Mouse (Mus musculus) CH12.LX (cell line): Measurements from ENCODE around the gene Dnph1. TPM values are rescaled to one million over a fixed set of nuclear protein-coding genes. Genes with fewer than 3 reads are reported as not detected.

Experiments used
- DNase-seq: peaks from one replicate; pipeline ENCODE4 v3.0.0-alpha.2; 2013; ENCODE audit errors: extremely low read depth
- H3K27ac ChIP-seq: 2 replicates; pipeline ENCODE4 v1.5.1; 2012; ENCODE audit warnings: low read depth, mild to moderate bottlenecking, control low read depth, moderate library complexity; ENCODE audit not compliant: insufficient read depth
- H3K27me3 ChIP-seq: replicated peaks from 2 replicates; pipeline ENCODE3; 2012; ENCODE audit warnings: inconsistent platforms
- H3K36me3 ChIP-seq, 2 experiments: replicated peaks in 1 of 2; 2 replicates each; pipeline versions ENCODE3 to v1.6.1; 2012; ENCODE audit warnings: inconsistent platforms in 1 of 2, low read length in 1 of 2, mild to moderate bottlenecking in 1 of 2, mixed read lengths in 1 of 2, moderate library complexity in 1 of 2; ENCODE audit not compliant: control insufficient read depth in 1 of 2, insufficient read depth in 1 of 2
- H3K4me1 ChIP-seq, 2 experiments: 2 replicates each; pipeline ENCODE4 v1.6.1; 2012; ENCODE audit warnings: inconsistent platforms in 1 of 2, moderate library complexity in 1 of 2; ENCODE audit not compliant: insufficient read depth in 2 of 2, control insufficient read depth in 1 of 2
- H3K4me2 ChIP-seq: 2 replicates; pipeline ENCODE4 v1.6.1; 2012; ENCODE audit warnings: low read depth, mild to moderate bottlenecking, control low read depth; ENCODE audit not compliant: poor library complexity, insufficient read depth, severe bottlenecking
- H3K4me3 ChIP-seq, 3 experiments: fragments of 150-350 bp in 1 of 3; sonication (generic) in 1 of 3; replicated peaks in 1 of 3; 2 replicates each; pipeline versions ENCODE3 to v1.5.1; 2011 to 2012; ENCODE audit warnings: low read depth in 2 of 3, low read length in 2 of 3, mild to moderate bottlenecking in 2 of 3, moderate library complexity in 2 of 3, control low read depth in 1 of 3, improper control_type of control experiment in 1 of 3, inconsistent platforms in 1 of 3, mixed read lengths in 1 of 3; ENCODE audit not compliant: poor library complexity in 1 of 3
- H3K79me2 ChIP-seq: replicated peaks from 2 replicates; pipeline ENCODE4 v1.6.1; 2012; ENCODE audit warnings: mild to moderate bottlenecking, moderate library complexity; ENCODE audit not compliant: control insufficient read depth, poor library complexity, insufficient read depth, severe bottlenecking; ENCODE audit errors: extremely low read depth
- H3K9ac ChIP-seq: 2 replicates; pipeline ENCODE4 v1.6.1; 2012; ENCODE audit warnings: low read depth, mild to moderate bottlenecking, control low read depth, moderate library complexity; ENCODE audit not compliant: insufficient read depth
- H3K9me3 ChIP-seq: replicated peaks from 2 replicates; pipeline ENCODE3; 2012; ENCODE audit warnings: low read length, inconsistent platforms, mixed read lengths
- BHLHE40 ChIP-seq: IDR thresholded peaks from 2 replicates; pipeline ENCODE4 v1.6.1; 2011; ENCODE audit warnings: mild to moderate bottlenecking, low read depth, low read length, improper control_type of control experiment
- CHD2 ChIP-seq: IDR thresholded peaks from 2 replicates; pipeline ENCODE4 v1.6.1; 2011; ENCODE audit warnings: low read length, improper control_type of control experiment
- HCFC1 ChIP-seq: IDR thresholded peaks from 2 replicates; pipeline ENCODE4 v1.6.1; 2012; ENCODE audit warnings: low read depth, mild to moderate bottlenecking, inconsistent platforms, low read length, improper control_type of control experiment
- JUN ChIP-seq: IDR thresholded peaks from 2 replicates; pipeline ENCODE4 v1.6.1; 2011; ENCODE audit warnings: low read depth, mild to moderate bottlenecking, low read length, improper control_type of control experiment, moderate library complexity; ENCODE audit not compliant: insufficient read depth
- JUND ChIP-seq: conservative IDR thresholded peaks from 2 replicates; pipeline ENCODE4 v1.6.1; 2011; ENCODE audit warnings: low read depth, low read length, improper control_type of control experiment
- MAFK ChIP-seq: IDR thresholded peaks from 2 replicates; pipeline ENCODE4 v1.6.1; 2011; ENCODE audit warnings: low read length, improper control_type of control experiment; ENCODE audit not compliant: insufficient replicate concordance
- MAX ChIP-seq: IDR thresholded peaks from 2 replicates; pipeline ENCODE4 v1.6.1; 2011; ENCODE audit warnings: low read length, improper control_type of control experiment
- MAZ ChIP-seq: IDR thresholded peaks from 2 replicates; pipeline ENCODE4 v1.6.1; 2012; ENCODE audit warnings: low read depth, mild to moderate bottlenecking, inconsistent platforms, low read length, improper control_type of control experiment, moderate library complexity
- MEF2A ChIP-seq: IDR thresholded peaks from 2 replicates; pipeline ENCODE4 v1.6.1; 2014; ENCODE audit warnings: low read depth, mild to moderate bottlenecking, inconsistent platforms, low read length, improper control_type of control experiment, borderline replicate concordance
- MXI1 ChIP-seq: IDR thresholded peaks from 2 replicates; pipeline ENCODE4 v1.6.1; 2011; ENCODE audit warnings: mild to moderate bottlenecking, low read depth, low read length, improper control_type of control experiment
- NELFE ChIP-seq: IDR thresholded peaks from 2 replicates; pipeline ENCODE4 v1.6.1; 2011; ENCODE audit warnings: low read depth, low read length, improper control_type of control experiment
- PAX5 ChIP-seq: IDR thresholded peaks from 2 replicates; pipeline ENCODE4 v1.6.1; 2012; ENCODE audit warnings: low read length, inconsistent platforms, mixed read lengths
- POLR2A ChIP-seq: IDR thresholded peaks from 2 replicates; pipeline ENCODE4 v1.6.1; 2011; ENCODE audit warnings: low read depth, mild to moderate bottlenecking, improper control_type of control experiment, low read length
- POLR2AphosphoS2 ChIP-seq: IDR thresholded peaks from 2 replicates; pipeline ENCODE4 v1.6.1; 2011; ENCODE audit warnings: low read depth, low read length, improper control_type of control experiment
- RAD21 ChIP-seq: IDR thresholded peaks from 2 replicates; pipeline ENCODE4 v1.6.1; 2011; ENCODE audit warnings: low read depth, mild to moderate bottlenecking, low read length, improper control_type of control experiment, moderate library complexity
- TCF12 ChIP-seq: IDR thresholded peaks from 2 replicates; pipeline ENCODE4 v1.6.1; 2014; ENCODE audit warnings: low read depth, mild to moderate bottlenecking, inconsistent platforms, low read length, improper control_type of control experiment
- USF2 ChIP-seq: conservative IDR thresholded peaks from 2 replicates; pipeline ENCODE4 v1.6.1; 2011; ENCODE audit warnings: low read depth, low read length, improper control_type of control experiment
- ZC3H11A ChIP-seq: IDR thresholded peaks from 2 replicates; pipeline ENCODE4 v1.6.1; 2012; ENCODE audit warnings: low read depth, mild to moderate bottlenecking, inconsistent platforms, low read length, improper control_type of control experiment
- ZKSCAN1 ChIP-seq: IDR thresholded peaks from 2 replicates; pipeline ENCODE4 v1.6.1; 2012; ENCODE audit warnings: low read depth, inconsistent platforms, low read length, improper control_type of control experiment, borderline replicate concordance
- ZMIZ1 ChIP-seq: IDR thresholded peaks from 2 replicates; pipeline ENCODE4 v1.6.1; 2012; ENCODE audit warnings: low read depth, mild to moderate bottlenecking, inconsistent platforms, low read length, improper control_type of control experiment
- dilution Hi-C: fragments of 300-500 bp; cut with MboI; formaldehyde crosslinking; loops from 2 replicates; pipeline ENCODE4 v1.14.3; 2020; ENCODE audit warnings: low sequenced_read_pairs; ENCODE audit not compliant: extremely low pct_unique_long_range_greater_than_20kb, extremely low pct_ligation_motif_present
- in situ Hi-C: fragments of 300-500 bp; cut with MboI; formaldehyde crosslinking; loops from 3 replicates; pipeline ENCODE4 v1.14.3; 2019; ENCODE audit warnings: low sequenced_read_pairs, low pct_ligation_motif_present, low pct_unique_long_range_greater_than_20kb, mixed read lengths
- polyA plus RNA-seq: library from polyadenylated mRNA; unstranded; fragments of >175 nt; gene quantifications from 2 replicates; pipeline ENCODE4 v1.2.1, GENCODE M21; 2012; ENCODE audit warnings: low read depth; ENCODE audit not compliant: insufficient read length
- total RNA-seq, 2 experiments: library from RNA; depleted of rRNA; stranded (reverse); fragments of 300-350 nt in 1 of 2; fragments of >200 nt in 1 of 2; gene quantifications; 2 replicates each; pipeline ENCODE4 v1.2.3; 2012 to 2014

Dnph1 gene
- total and polyA plus RNA-seq, 3 experiments, result 18.5 to 30.2 (median 28.4) TPM

GRCm38 (mm10) chr17:46486995-46487394 lies 9.5 kb upstream of the Dnph1 start:
- no peaks in the 10 kb centered on the region for H3K36me3 ChIP-seq
- H3K27ac ChIP-seq, result no peak overlapping the region
- H3K4me1 ChIP-seq, result peaks cover 12 to 13% of the 10 kb centered on the region in 2 experiments
- no peak overlapping the region for H3K4me2 ChIP-seq
- DNase-seq, result no peak
- H3K79me2 ChIP-seq, result no peaks in the 10 kb centered on the region
- in situ Hi-C loops, result no loop called here
- dilution Hi-C loops, result no loop called here
- no peak for TF ChIP-seq PAX5
- no peak for TF ChIP-seq MXI1
- no peak for TF ChIP-seq ZC3H11A
- no peak for TF ChIP-seq JUND
- no peak for TF ChIP-seq MAZ
- TF ChIP-seq HCFC1, result no peak
- TF ChIP-seq ZMIZ1, result no peak
- no peak for TF ChIP-seq MAFK
- no peak for TF ChIP-seq TCF12
- no peak for TF ChIP-seq POLR2AphosphoS2
- TF ChIP-seq JUN, result no peak
- TF ChIP-seq RAD21, result no peak
- no peaks in the 10 kb centered on the region for H3K9me3 ChIP-seq
- peaks cover 84% of the 10 kb centered on the region for H3K27me3 ChIP-seq
- no peak overlapping the region for H3K4me3 ChIP-seq
- H3K9ac ChIP-seq, result no peak overlapping the region

- dilution Hi-C loops, result no loop called here
- Histone ChIP-seq H3K79me2 (no peaks in the 10 kb centered on the region), H3K9ac (no peak within 1 kb of the TSS), H3K27me3 (peaks cover 84% of the 10 kb centered on the region), H3K4me1 (peaks cover 12 to 13% of the 10 kb centered on the region in 2 experiments), H3K4me2 (no peak within 1 kb of the TSS), H3K36me3 (no peaks in the 10 kb centered on the region), H3K27ac (no peak within 1 kb of the TSS), H3K4me3 (no peak within 1 kb of the TSS), H3K9me3 (no peaks in the 10 kb centered on the region)
- no peak for DNase-seq
- in situ Hi-C loops, result no loop called here
- no peak for TF ChIP-seq USF2
- no peak for TF ChIP-seq ZC3H11A
- no peak for TF ChIP-seq CHD2
- TF ChIP-seq MAX, result no peak
- no peak for TF ChIP-seq JUND
- TF ChIP-seq RAD21, result no peak
- no peak for TF ChIP-seq MEF2A
- no peak for TF ChIP-seq ZKSCAN1
- no peak for TF ChIP-seq ZMIZ1
- TF ChIP-seq NELFE, result no peak
- no peak for TF ChIP-seq BHLHE40
- no peak for TF ChIP-seq POLR2A
- TF ChIP-seq POLR2AphosphoS2, result no peak
- no peak for TF ChIP-seq MAZ
Observed at GRCm38 (mm10) chr17:46487431-46487830, 9.1 kb upstream of the Dnph1 start, which contains the start of gene Ttbk1. TSS of gene Ttbk1 (minus strand) at chr17:46487675.
